Mouse (Mus musculus) liver, embryonic 16.5 days (tissue): Measurements from ENCODE around the gene Cygb. TPM values are rescaled to one million over a fixed set of nuclear protein-coding genes. Genes with fewer than 3 reads are reported as not detected.
A peak's percentile ranks its signal among the peaks of the same experiment; 100 is the strongest.
"Not testable (repeated sequence)": the region's sequence is repeated elsewhere in the genome, so short reads cannot be mapped to it uniquely, and the experiment has no call there.

Source experiments
- ATAC-seq: fragments of 200-750 bp; cut with Nextera tagmentation; 2 replicates; pipeline ENCODE4 v1.8.0; 2017; ENCODE audit warnings: low read depth, mild to moderate bottlenecking, moderate number of reproducible peaks, moderate library complexity
- H3K27ac ChIP-seq: fragments of 300-500 bp; sonication (generic); 2 replicates; pipeline ENCODE4 v1.5.1; 2014; ENCODE audit warnings: mild to moderate bottlenecking, low read length
- H3K27me3 ChIP-seq: fragments of 300-500 bp; sonication (generic); 2 replicates; pipeline ENCODE4 v1.6.1; 2014; ENCODE audit warnings: low read depth, low read length, mixed read lengths; ENCODE audit not compliant: control insufficient read depth, insufficient read depth
- H3K36me3 ChIP-seq: fragments of 300-500 bp; sonication (generic); 2 replicates; pipeline ENCODE4 v1.6.1; 2014; ENCODE audit warnings: mild to moderate bottlenecking; ENCODE audit not compliant: control insufficient read depth, insufficient read depth
- H3K4me1 ChIP-seq: fragments of 300-500 bp; sonication (generic); 2 replicates; pipeline ENCODE4 v1.6.1; 2014; ENCODE audit warnings: low read depth, low read length, mixed read lengths; ENCODE audit not compliant: control insufficient read depth
- H3K4me2 ChIP-seq: fragments of 300-500 bp; sonication (generic); 2 replicates; pipeline ENCODE4 v1.6.1; 2014; ENCODE audit warnings: low read depth, low read length, mixed read lengths
- H3K4me3 ChIP-seq: fragments of 300-500 bp; sonication (generic); 2 replicates; pipeline ENCODE4 v1.5.1; 2014; ENCODE audit warnings: low read depth, mild to moderate bottlenecking, low read length
- H3K9ac ChIP-seq: fragments of 300-500 bp; sonication (generic); 2 replicates; pipeline ENCODE4 v1.6.1; 2014; ENCODE audit warnings: low read depth, low read length
- H3K9me3 ChIP-seq: fragments of 300-500 bp; sonication (generic); replicated peaks from 2 replicates; pipeline ENCODE4 v1.6.1; 2016; ENCODE audit warnings: low read length; ENCODE audit not compliant: control insufficient read depth
- WGBS: fragments of 180-500 bp; shearing (Covaris S2); extraction: QIAGEN DNeasy Blood & Tissue Kit; methylation state at CpG from one replicate; pipeline ENCODE4 v1.1.7; 2014; ENCODE audit not compliant: insufficient replicate concordance; 5-methylcytosine and 5-hydroxymethylcytosine counted together
- polyA plus RNA-seq: library from polyadenylated mRNA; unstranded; fragments of >200 nt; fragmentation: Nextera tagmentation; extraction: Ambion mirVana; gene quantifications from 2 replicates; pipeline ENCODE4 v1.2.1, GENCODE M21; 2015

Cygb gene
- polyA plus RNA-seq, 1 experiment from 2014 or later: 1.1 TPM

- H3K4me1 ChIP-seq, H3K27ac ChIP-seq, H3K9me3 ChIP-seq, H3K9ac ChIP-seq, H3K36me3 ChIP-seq, H3K27me3 ChIP-seq, H3K4me2 ChIP-seq, H3K4me3 ChIP-seq, ATAC-seq: not testable (repeated sequence)
- 59% methylated on average over 8 of the region's 8 CpGs for WGBS
Observed at GRCm38 (mm10) chr11:116636607-116637006, 17.5 kb downstream of the Cygb start.

GRCm38 (mm10) chr11:116632962-116633361, 21.2 kb downstream of the Cygb start:
- H3K36me3 ChIP-seq: no peaks in the 10 kb centered on the region
- H3K4me1 ChIP-seq: peaks cover 2% of the 10 kb centered on the region
- no peak overlapping the region for H3K27ac ChIP-seq
- ATAC-seq: no peak
- H3K27me3 ChIP-seq: no peaks in the 10 kb centered on the region
- no peak overlapping the region for H3K4me2 ChIP-seq
- 78% methylated on average over 10 of the region's 10 CpGs for WGBS
- no peak overlapping the region for H3K4me3 ChIP-seq
- no peak overlapping the region for H3K9ac ChIP-seq
- H3K9me3 ChIP-seq: no peaks in the 10 kb centered on the region

DNA sequence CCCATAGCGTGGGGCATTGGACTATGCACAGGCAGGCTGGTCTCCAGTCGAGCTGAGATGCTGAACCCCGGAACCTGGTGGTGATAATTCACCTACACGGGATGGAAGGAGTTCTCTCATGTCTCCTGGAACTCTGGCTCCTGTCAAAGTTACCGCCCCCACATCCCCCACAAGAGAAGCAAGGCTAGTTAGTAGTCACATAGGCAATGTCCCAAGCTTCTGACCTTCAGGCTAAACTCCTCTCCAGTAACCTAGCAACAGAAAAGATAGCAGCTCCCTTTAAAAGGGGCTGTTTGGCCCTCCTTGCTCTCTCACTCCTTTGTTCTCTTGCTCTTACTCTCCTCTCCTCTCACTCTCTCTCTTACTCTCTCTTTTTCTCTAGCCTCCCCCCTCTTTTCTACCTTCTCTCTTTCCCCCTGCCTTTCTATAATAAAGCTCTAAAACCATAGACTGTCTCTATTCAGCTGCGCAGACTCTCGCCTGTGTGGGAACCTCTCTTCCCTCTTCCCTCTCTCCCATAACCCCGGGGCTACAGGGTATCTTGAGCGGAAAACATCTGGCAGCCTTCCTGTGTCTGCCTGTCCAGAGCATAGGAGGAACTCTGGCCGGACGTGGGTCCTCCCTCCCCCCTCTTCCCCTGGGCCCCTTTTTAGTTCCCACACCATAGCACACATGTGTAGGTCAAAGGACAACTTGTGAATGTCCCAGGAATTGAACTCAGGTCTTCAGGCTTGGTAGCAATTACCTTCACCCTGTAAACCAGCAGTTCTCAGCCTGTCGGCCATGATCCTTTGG, 23.7 kb downstream of the Cygb start:
- no peak overlapping the region for H3K9ac ChIP-seq
- no peak overlapping the region for H3K27ac ChIP-seq
- no peaks in the 10 kb centered on the region for H3K9me3 ChIP-seq
- H3K27me3 ChIP-seq: no peaks in the 10 kb centered on the region
- H3K4me3 ChIP-seq: no peak overlapping the region
- peaks cover 10% of the 10 kb centered on the region for H3K4me1 ChIP-seq
- ATAC-seq: no peak
- no peak overlapping the region for H3K4me2 ChIP-seq
- H3K36me3 ChIP-seq: no peaks in the 10 kb centered on the region
- 34% methylated on average over 12 of the region's 12 CpGs for WGBS

DNA sequence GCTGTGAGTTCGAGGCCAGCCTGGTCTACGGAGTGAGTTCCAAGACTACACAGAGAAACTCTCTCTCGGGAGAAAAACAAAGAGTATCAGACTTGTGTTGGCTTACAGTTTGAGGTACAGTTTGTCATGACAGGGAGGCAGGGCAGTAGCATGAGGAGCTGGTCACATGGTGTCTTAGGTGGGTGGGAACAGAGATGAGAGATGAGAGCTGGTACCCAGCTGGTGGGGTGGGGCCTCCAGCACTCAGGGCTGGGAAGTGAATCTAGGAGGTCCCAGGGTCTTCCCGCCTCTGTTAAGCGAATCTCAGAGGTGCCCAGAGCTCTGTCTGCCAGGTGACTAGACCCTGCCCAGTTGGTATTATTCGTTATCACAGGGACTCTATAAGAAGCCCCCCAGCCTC, 24.6 kb downstream of the Cygb start:
- no peak overlapping the region for H3K4me3 ChIP-seq
- no peak overlapping the region for H3K27ac ChIP-seq
- H3K9ac ChIP-seq: no peak overlapping the region
- H3K27me3 ChIP-seq: no peaks in the 10 kb centered on the region
- no peaks in the 10 kb centered on the region for H3K9me3 ChIP-seq
- peaks cover 19% of the 10 kb centered on the region for H3K4me1 ChIP-seq
- no peak for ATAC-seq
- WGBS: 66% methylated on average over 6 of the region's 6 CpGs
- H3K4me2 ChIP-seq: no peak overlapping the region
- H3K36me3 ChIP-seq: no peaks in the 10 kb centered on the region

DNA sequence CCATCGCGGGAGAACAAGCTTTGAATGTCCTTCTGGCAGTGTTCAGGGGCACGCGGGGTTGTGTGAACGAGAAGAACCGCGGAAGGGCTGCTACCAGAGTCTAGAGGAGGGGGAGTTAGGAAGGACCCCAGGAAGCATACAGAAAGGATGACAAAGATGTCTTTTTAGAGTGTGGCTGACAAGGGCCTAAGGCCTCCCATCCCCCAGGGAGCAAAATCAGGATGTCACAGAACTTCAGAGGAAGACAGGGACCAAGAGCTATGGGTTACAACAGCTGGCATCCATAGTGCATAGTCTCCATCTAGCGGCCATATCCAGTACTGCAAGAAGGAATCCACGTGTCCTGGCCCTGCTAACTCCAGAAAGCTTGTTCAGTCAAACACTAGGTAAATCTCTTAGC, 25.4 kb downstream of the Cygb start:
- Histone ChIP-seq H3K4me3 (no peak overlapping the region), H3K9me3 (no peaks in the 10 kb centered on the region), H3K36me3 (no peaks in the 10 kb centered on the region), H3K27me3 (no peaks in the 10 kb centered on the region), H3K4me2 (no peak overlapping the region), H3K27ac (no peak overlapping the region), H3K9ac (no peak overlapping the region), H3K4me1 (peaks cover 21% of the 10 kb centered on the region)
- ATAC-seq: no peak; the same call in 1 of the 2 replicates
- WGBS: 58% methylated on average over 9 of the region's 9 CpGs

- no peak overlapping the region for H3K9ac ChIP-seq
- no peak for ATAC-seq
- H3K27ac ChIP-seq: 0 out of 2 replicates have a peak overlapping the region, but pooled peaks have one; percentile 30
- H3K27me3 ChIP-seq: no peaks in the 10 kb centered on the region
- H3K36me3 ChIP-seq: no peaks in the 10 kb centered on the region
- peaks cover 34% of the 10 kb centered on the region for H3K4me1 ChIP-seq
- no peak overlapping the region for H3K4me3 ChIP-seq
- H3K4me2 ChIP-seq: no peak overlapping the region
- WGBS: 27% methylated on average over 10 of the region's 10 CpGs
- H3K9me3 ChIP-seq: no peaks in the 10 kb centered on the region
Observed at GRCm38 (mm10) chr11:116627072-116628020, 26.8 kb downstream of the Cygb start.

- Histone ChIP-seq H3K27ac (0 out of 2 replicates have a peak within 1 kb of the TSS, but pooled peaks have one; percentile 30), H3K4me1 (peaks cover 42% of the 10 kb centered on the region)
Observed at GRCm38 (mm10) chr11:116626299-116627071, 27.6 kb downstream of the Cygb start, which contains the start of gene Rhbdf2. Gene Rhbdf2, minus strand, starts transcription at chr11:116627019.

DNA sequence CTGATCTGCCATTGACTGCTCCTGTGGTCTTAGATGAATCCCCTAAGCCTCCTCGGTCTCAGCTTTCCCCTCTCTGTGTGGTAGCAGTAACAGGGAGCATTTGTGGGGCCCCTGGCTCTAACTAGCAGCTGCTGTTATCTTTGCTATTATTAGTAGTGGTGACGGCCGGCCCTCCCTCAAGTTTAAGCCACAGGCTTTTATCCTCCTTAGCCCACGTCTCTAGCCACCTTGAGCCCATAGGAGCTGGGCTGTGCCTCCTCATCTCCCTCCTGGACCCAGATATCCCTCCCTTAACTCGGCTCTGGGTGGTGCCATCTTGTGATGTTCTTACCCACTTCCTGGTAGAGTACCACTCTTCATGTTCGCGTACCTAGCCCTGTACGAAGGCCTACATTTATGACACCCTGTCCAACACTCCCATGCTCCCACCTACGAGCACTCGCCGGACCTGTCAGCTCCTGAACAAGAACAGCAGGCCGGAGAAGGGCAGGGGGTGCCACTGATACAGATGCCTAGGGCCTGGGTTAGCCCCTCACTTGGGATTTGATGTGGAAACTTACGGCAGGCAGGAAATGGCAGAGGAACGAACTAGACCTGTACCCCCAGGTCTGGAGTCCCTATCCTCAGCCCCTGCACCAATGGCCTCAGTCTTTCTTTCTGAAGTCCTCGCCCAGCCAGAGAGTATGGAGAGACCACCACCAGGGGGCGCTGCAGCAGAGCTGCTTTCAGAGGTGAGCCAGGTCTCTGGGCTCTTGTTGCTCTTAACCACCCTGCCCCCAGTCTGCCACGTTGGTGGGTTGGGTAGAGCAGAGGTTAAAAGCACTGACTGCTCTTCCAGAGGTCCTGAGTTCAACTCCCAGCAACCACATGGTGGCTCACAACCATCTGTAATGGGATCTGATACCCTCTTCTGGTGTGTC, 28.8 kb downstream of the Cygb start:
- no peaks in the 10 kb centered on the region for H3K9me3 ChIP-seq
- 0 out of 2 replicates have a peak, but pooled peaks have one; percentile 6 for ATAC-seq
- H3K27ac ChIP-seq: peak overlapping the region; percentile 83
- H3K36me3 ChIP-seq: no peaks in the 10 kb centered on the region
- peak overlapping the region; percentile 18; the same call in 1 of the 2 replicates for H3K4me2 ChIP-seq
- 42% methylated on average over 17 of the region's 17 CpGs for WGBS
- H3K9ac ChIP-seq: peak overlapping the region; percentile 30
- peaks cover 54% of the 10 kb centered on the region for H3K4me1 ChIP-seq
- H3K27me3 ChIP-seq: no peaks in the 10 kb centered on the region
- H3K4me3 ChIP-seq: no peak overlapping the region

More at GRCm38 (mm10) chr11:116626299-116627071, 27.6 kb downstream of the Cygb start, which contains the start of gene Rhbdf2:
- ATAC-seq: no peak
- H3K27me3 ChIP-seq: no peaks in the 10 kb centered on the region
- no peak within 1 kb of the TSS for H3K4me3 ChIP-seq
- H3K9me3 ChIP-seq: no peaks in the 10 kb centered on the region
- no peak within 1 kb of the TSS for H3K4me2 ChIP-seq
- H3K36me3 ChIP-seq: no peaks in the 10 kb centered on the region
- WGBS: 75% methylated on average over 10 of the region's 10 CpGs
- no peak within 1 kb of the TSS for H3K9ac ChIP-seq
